Mouse (Mus musculus) small intestine, adult 2 months (tissue): Measurements from ENCODE around the gene Magi1.

Experiments
- CTCF ChIP-seq: fragments of 200-500 bp; IDR thresholded peaks from 2 replicates; pipeline ENCODE4 v1.5.1; 2012; ENCODE audit warnings: low read depth, mild to moderate bottlenecking, control low read depth, inconsistent platforms, low read length, moderate library complexity, mixed read lengths; ENCODE audit not compliant: insufficient replicate concordance, insufficient read length; ENCODE audit errors: extremely low read depth
- POLR2A ChIP-seq: fragments of 200-500 bp; IDR thresholded peaks from 2 replicates; pipeline ENCODE4 v1.6.1; 2012; ENCODE audit warnings: low read depth, mild to moderate bottlenecking, control low read depth, inconsistent platforms, low read length, moderate library complexity

- TF ChIP-seq CTCF (no peak), POLR2A (no peak)
Observed at GRCm38 (mm10) chr6:94158119-94158848, 125.4 kb downstream of the Magi1 start.
